Mouse (Mus musculus): ENCODE results near the gene Apbb2. TPM values are rescaled to one million over a fixed set of nuclear protein-coding genes. Genes with fewer than 3 reads are reported as not detected.

Gene Apbb2
- total RNA-seq, 2 experiments from 2014 or later, result 1.3 TPM; not detected in 1

GRCm38 (mm10) chr5:66363274-66364261 is 255.0 kb downstream of the Apbb2 start:
- ATAC-seq (replicated peaks; ENCODE audit: low FRiP score, poor library complexity, severe bottlenecking), result no peak

GRCm38 (mm10) chr5:66360739-66361138 is 257.8 kb downstream of the Apbb2 start:
- no peak for ATAC-seq (replicated peaks; ENCODE audit: low FRiP score, poor library complexity, severe bottlenecking)

- ATAC-seq (replicated peaks; ENCODE audit: low FRiP score, poor library complexity, severe bottlenecking), result no peak
These were observed 258.7 kb downstream of the Apbb2 start for GRCm38 (mm10) chr5:66359742-66360423.

- no peak for ATAC-seq (replicated peaks; ENCODE audit: low FRiP score, poor library complexity, severe bottlenecking)
These were observed 263.4 kb downstream of the Apbb2 start for GRCm38 (mm10) chr5:66355147-66355546.

GRCm38 (mm10) chr5:66353876-66354275 is 264.7 kb downstream of the Apbb2 start:
- ATAC-seq (replicated peaks; ENCODE audit: low FRiP score, poor library complexity, severe bottlenecking), result no peak

- ATAC-seq (replicated peaks; ENCODE audit: low FRiP score, poor library complexity, severe bottlenecking), result no peak
These were observed 266.7 kb downstream of the Apbb2 start for GRCm38 (mm10) chr5:66351836-66352390.

GRCm38 (mm10) chr5:66351064-66351463 is 267.5 kb downstream of the Apbb2 start:
- no peak for ATAC-seq (replicated peaks; ENCODE audit: low FRiP score, poor library complexity, severe bottlenecking)

GRCm38 (mm10) chr5:66350611-66351010 is 268.0 kb downstream of the Apbb2 start:
- no peak for ATAC-seq (replicated peaks; ENCODE audit: low FRiP score, poor library complexity, severe bottlenecking)

- no peak for ATAC-seq (replicated peaks; ENCODE audit: low FRiP score, poor library complexity, severe bottlenecking)
These were observed 270.2 kb downstream of the Apbb2 start for GRCm38 (mm10) chr5:66348421-66348820.

- ATAC-seq (replicated peaks; ENCODE audit: low FRiP score, poor library complexity, severe bottlenecking), result no peak
These were observed 271.8 kb downstream of the Apbb2 start for GRCm38 (mm10) chr5:66346756-66347155.

GRCm38 (mm10) chr5:66345140-66345539 is 273.4 kb downstream of the Apbb2 start:
- ATAC-seq (replicated peaks; ENCODE audit: low FRiP score, poor library complexity, severe bottlenecking), result no peak

- ATAC-seq (replicated peaks; ENCODE audit: low FRiP score, poor library complexity, severe bottlenecking), result no peak
These were observed 274.4 kb downstream of the Apbb2 start for GRCm38 (mm10) chr5:66344182-66344581.

GRCm38 (mm10) chr5:66342285-66342684 is 276.3 kb downstream of the Apbb2 start:
- no peak for ATAC-seq (replicated peaks; ENCODE audit: low FRiP score, poor library complexity, severe bottlenecking)

GRCm38 (mm10) chr5:66341848-66342247 is 276.7 kb downstream of the Apbb2 start:
- no peak for ATAC-seq (replicated peaks; ENCODE audit: low FRiP score, poor library complexity, severe bottlenecking)

GRCm38 (mm10) chr5:66340356-66341102 is 278.1 kb downstream of the Apbb2 start:
- ATAC-seq (replicated peaks; ENCODE audit: low FRiP score, poor library complexity, severe bottlenecking), result no peak

GRCm38 (mm10) chr5:66338583-66338982 is 280.0 kb downstream of the Apbb2 start:
- no peak for ATAC-seq (replicated peaks; ENCODE audit: low FRiP score, poor library complexity, severe bottlenecking)

- no peak for ATAC-seq (replicated peaks; ENCODE audit: low FRiP score, poor library complexity, severe bottlenecking)
These were observed 280.6 kb downstream of the Apbb2 start for GRCm38 (mm10) chr5:66337969-66338345.

- ATAC-seq (replicated peaks; ENCODE audit: low FRiP score, poor library complexity, severe bottlenecking), result no peak
These were observed 281.3 kb downstream of the Apbb2 start for GRCm38 (mm10) chr5:66337025-66337968.

GRCm38 (mm10) chr5:66330806-66331205 is 287.8 kb downstream of the Apbb2 start:
- ATAC-seq (replicated peaks; ENCODE audit: low FRiP score, poor library complexity, severe bottlenecking), result no peak
